Mouse (Mus musculus) midbrain, embryonic 16.5 days (tissue): ENCODE measurements around the gene Cx3cr1. TPM values are rescaled to one million over a fixed set of nuclear protein-coding genes. Genes with fewer than 3 reads are reported as not detected.

Source experiments
- ATAC-seq: fragments of 200-750 bp; cut with Nextera tagmentation; 2 replicates; pipeline ENCODE4 v1.8.0; 2017; ENCODE audit warnings: moderate TSS enrichment
- H3K27ac ChIP-seq: fragments of 300-500 bp; sonication (generic); 2 replicates; pipeline ENCODE4 v1.5.1; 2014; ENCODE audit warnings: mild to moderate bottlenecking, low read length, mixed read lengths
- H3K27me3 ChIP-seq: fragments of 300-500 bp; sonication (generic); 2 replicates; pipeline ENCODE4 v1.6.1; 2014; ENCODE audit warnings: low read depth, low read length, mixed read lengths; ENCODE audit not compliant: control insufficient read depth, insufficient read depth
- H3K36me3 ChIP-seq: fragments of 300-500 bp; sonication (generic); 2 replicates; pipeline ENCODE4 v1.6.1; 2014; ENCODE audit warnings: mild to moderate bottlenecking, low read length, moderate library complexity, mixed read lengths; ENCODE audit not compliant: control insufficient read depth, insufficient read depth
- H3K4me1 ChIP-seq: fragments of 300-500 bp; sonication (generic); 2 replicates; pipeline ENCODE4 v1.6.1; 2014; ENCODE audit warnings: mild to moderate bottlenecking, low read length, mixed read lengths; ENCODE audit not compliant: control insufficient read depth, insufficient read depth
- H3K4me2 ChIP-seq: fragments of 300-500 bp; sonication (generic); 2 replicates; pipeline ENCODE4 v1.6.1; 2014; ENCODE audit warnings: mild to moderate bottlenecking, low read length, mixed read lengths
- H3K4me3 ChIP-seq: fragments of 300-500 bp; sonication (generic); 2 replicates; pipeline ENCODE4 v1.5.1; 2014; ENCODE audit warnings: low read depth, mild to moderate bottlenecking, low read length, moderate library complexity, mixed read lengths
- H3K9ac ChIP-seq: fragments of 300-500 bp; sonication (generic); 2 replicates; pipeline ENCODE4 v1.6.1; 2014; ENCODE audit warnings: low read depth, low read length, mixed read lengths
- H3K9me3 ChIP-seq: fragments of 300-500 bp; sonication (generic); replicated peaks from 2 replicates; pipeline ENCODE4 v1.6.1; 2014; ENCODE audit warnings: mild to moderate bottlenecking, low read length, mixed read lengths; ENCODE audit not compliant: control insufficient read depth, poor library complexity, severe bottlenecking
- WGBS: fragments of 180-500 bp; shearing (Covaris S2); extraction: QIAGEN DNeasy Blood & Tissue Kit; methylation state at CpG from one replicate; pipeline ENCODE4 v1.1.7; 2014; 5-methylcytosine and 5-hydroxymethylcytosine counted together
- polyA plus RNA-seq: library from polyadenylated mRNA; unstranded; fragments of >200 nt; fragmentation: Nextera tagmentation; extraction: Ambion mirVana; gene quantifications from 2 replicates; pipeline ENCODE4 v1.2.1, GENCODE M21; 2015

The Cx3cr1 gene
- polyA plus RNA-seq, 1 experiment from 2014 or later = 8.0 TPM

DNA sequence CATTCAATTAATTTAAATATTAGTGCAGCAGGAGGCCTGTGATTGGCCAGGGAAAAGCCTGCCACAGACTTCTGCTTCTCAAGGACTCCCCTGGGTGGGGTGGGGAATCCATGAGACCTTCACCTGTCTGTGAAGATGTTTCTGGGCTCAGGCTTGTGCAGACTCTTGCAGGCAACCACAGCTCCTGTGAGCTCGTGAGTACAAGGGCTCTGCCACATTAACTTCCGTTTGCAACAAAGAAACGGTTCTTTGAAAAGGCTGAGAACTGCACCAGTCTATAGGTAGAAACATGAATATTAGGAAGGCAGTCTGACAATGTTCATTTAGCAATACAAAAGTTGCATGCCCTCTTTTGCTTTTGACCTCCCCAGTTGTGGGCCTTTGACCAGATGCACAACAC is 8.6 kb upstream of the Cx3cr1 start:
- Histone ChIP-seq H3K27ac (no peak overlapping the region), H3K4me2 (no peak overlapping the region)
- 76% methylated on average over 3 of the region's 3 CpGs for WGBS

DNA sequence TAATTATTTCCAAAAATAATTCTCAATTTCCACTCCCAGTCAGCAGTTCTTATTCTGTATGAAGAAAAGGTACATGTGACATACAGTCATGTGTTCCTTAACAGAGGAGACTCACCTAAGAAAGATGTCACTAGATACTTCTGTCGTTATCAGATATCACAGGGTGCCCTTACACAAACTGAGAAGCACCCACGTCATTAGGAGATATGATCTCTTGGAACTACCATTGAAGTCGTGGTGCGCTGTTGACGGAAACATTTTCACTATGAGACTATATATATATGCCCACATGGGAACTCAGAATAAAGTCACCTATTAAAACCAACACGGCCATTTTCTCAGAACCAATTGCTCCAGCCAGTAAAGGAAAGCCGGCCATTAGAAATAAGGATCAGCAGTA is 4.8 kb upstream of the Cx3cr1 start:
- H3K27me3 ChIP-seq = no peaks in the 10 kb centered on the region
- no peak overlapping the region for H3K9ac ChIP-seq
- no peaks in the 10 kb centered on the region for H3K36me3 ChIP-seq
- no peaks in the 10 kb centered on the region for H3K4me1 ChIP-seq
- 88% methylated on average over 7 of the region's 7 CpGs for WGBS
- no peak overlapping the region for H3K4me3 ChIP-seq
- no peak overlapping the region for H3K27ac ChIP-seq
- no peak for ATAC-seq
- H3K9me3 ChIP-seq = no peaks in the 10 kb centered on the region
- H3K4me2 ChIP-seq = no peak overlapping the region

More for the DNA sequence above, 8.6 kb upstream of the Cx3cr1 start:
- Histone ChIP-seq H3K9me3 (no peaks in the 10 kb centered on the region), H3K27me3 (no peaks in the 10 kb centered on the region), H3K4me3 (no peak overlapping the region), H3K4me1 (no peaks in the 10 kb centered on the region), H3K36me3 (no peaks in the 10 kb centered on the region), H3K9ac (no peak overlapping the region)
- ATAC-seq = no peak

DNA sequence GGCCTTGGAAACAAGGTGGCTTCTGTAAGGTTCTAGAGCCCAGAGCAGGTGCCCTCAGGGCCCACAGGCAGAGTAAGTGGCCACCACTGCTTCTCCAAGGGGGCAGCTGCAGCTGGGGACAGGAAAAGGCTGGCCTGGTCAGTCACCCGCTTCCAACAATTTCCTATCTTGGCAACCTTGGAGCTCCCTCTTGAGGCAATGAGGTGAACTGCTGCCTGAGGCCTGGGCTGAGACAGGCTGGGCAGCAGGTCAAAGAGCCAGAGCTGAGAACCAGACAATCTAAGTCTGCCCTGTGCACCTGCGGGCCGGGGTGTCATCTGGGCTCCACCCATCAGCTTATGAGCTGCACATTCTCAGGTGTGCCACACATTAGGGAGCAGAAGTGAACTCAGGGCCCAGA is 3.5 kb upstream of the Cx3cr1 start:
- WGBS = 26% methylated on average over 3 of the region's 3 CpGs
- H3K4me3 ChIP-seq = no peak overlapping the region
- ATAC-seq = no peak
- no peaks in the 10 kb centered on the region for H3K27me3 ChIP-seq
- no peak overlapping the region for H3K27ac ChIP-seq
- H3K4me2 ChIP-seq = no peak overlapping the region
- no peaks in the 10 kb centered on the region for H3K36me3 ChIP-seq
- H3K9ac ChIP-seq = no peak overlapping the region
- H3K9me3 ChIP-seq = no peaks in the 10 kb centered on the region
- no peaks in the 10 kb centered on the region for H3K4me1 ChIP-seq

DNA sequence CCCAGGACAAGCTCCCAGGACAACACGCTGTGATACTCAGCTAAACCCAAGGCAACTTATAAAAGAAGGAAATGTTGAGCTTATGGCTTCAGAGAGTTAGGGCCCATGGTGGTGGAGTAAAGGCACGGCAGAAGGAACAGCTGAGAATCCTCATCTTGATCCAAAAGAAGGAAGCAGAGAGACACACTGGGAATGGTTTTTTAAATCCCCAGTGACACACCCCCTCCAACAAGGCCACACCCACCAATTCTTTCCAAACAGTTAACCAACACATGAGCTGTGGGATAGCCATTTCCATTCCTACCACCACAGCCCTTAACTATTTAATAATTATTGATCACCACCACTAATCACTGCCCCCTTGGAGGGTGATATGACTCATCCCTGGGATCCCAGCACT is 1.6 kb upstream of the Cx3cr1 start:
- Histone ChIP-seq H3K27me3 (no peaks in the 10 kb centered on the region), H3K4me3 (no peak overlapping the region), H3K4me2 (no peak overlapping the region), H3K4me1 (no peaks in the 10 kb centered on the region), H3K36me3 (no peaks in the 10 kb centered on the region), H3K9me3 (no peaks in the 10 kb centered on the region), H3K9ac (no peak overlapping the region), H3K27ac (no peak overlapping the region)
- WGBS = 77% methylated on average over 2 of the region's 2 CpGs
- ATAC-seq = no peak

DNA sequence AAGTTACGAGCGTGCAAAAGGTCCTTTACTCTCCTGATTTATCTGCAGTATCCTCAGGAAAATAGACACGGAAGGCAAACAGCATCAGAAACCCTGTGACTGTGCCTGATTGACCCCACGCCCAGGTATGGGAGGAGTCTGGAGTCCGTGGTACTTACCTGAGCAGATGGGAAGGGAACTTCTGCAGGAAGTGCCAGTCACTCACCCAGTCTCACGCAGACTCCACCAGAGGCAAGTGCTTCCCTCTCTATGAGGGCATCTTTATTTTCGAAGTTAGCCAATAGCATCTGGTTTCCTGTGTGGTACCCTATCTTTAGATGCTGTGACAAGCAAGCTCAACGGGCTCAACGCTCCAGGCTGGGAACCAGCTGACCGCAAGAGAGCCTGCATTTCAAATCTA is 1.6 kb downstream of the Cx3cr1 start:
- Histone ChIP-seq H3K4me1 (no peaks in the 10 kb centered on the region), H3K4me2 (no peak overlapping the region), H3K27me3 (no peaks in the 10 kb centered on the region), H3K9ac (no peak overlapping the region), H3K36me3 (no peaks in the 10 kb centered on the region), H3K4me3 (no peak overlapping the region), H3K9me3 (no peaks in the 10 kb centered on the region), H3K27ac (no peak overlapping the region)
- WGBS = 71% methylated on average over 10 of the region's 10 CpGs
- no peak for ATAC-seq

DNA sequence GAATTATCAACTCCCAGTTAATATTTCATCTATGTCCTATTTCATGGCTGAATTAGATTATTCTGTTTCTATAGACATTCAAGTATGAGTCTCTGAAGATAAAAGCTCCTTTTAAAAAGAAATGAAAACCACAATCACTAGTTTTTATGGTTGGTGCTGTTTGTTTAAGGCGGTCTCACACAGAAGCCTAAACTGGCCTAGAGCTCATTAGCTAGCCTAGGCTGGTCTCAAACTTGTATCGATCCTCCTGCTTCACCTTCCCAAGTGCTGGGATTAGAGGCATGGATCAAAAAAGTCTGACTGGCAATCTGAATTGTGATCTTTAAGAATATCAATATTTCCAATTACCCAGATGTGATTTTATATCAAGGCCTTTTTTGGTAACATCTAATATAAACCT is 2.1 kb downstream of the Cx3cr1 start:
- H3K4me3 ChIP-seq = no peak overlapping the region
- WGBS = 82% methylated on average over 2 of the region's 2 CpGs

DNA sequence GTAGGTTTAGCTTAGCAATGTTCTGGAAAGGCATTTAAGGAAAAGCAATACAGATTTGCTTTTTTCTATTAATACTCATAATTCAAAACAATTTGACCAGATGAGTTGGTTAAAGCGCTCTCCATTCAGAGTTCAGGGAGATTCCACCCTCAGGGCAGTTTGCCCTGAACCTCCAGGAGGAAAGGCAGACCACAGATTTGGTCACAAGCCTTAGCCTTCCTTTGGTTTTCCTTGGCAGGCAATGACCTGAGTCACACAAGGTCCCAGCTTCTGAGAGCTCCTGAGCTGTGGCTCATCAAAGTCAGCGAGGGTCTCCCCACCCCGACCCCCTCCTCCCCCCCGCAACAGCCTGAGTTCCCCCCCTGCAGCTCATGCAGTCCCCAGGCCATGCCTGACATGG is 5.4 kb downstream of the Cx3cr1 start:
- Histone ChIP-seq H3K4me1 (no peaks in the 10 kb centered on the region), H3K9me3 (no peaks in the 10 kb centered on the region), H3K4me2 (no peak overlapping the region), H3K27me3 (no peaks in the 10 kb centered on the region), H3K36me3 (no peaks in the 10 kb centered on the region), H3K9ac (no peak overlapping the region), H3K27ac (no peak overlapping the region), H3K4me3 (no peak overlapping the region)
- 76% methylated on average over 4 of the region's 4 CpGs for WGBS
- ATAC-seq = no peak

More for the DNA sequence above, 2.1 kb downstream of the Cx3cr1 start:
- Histone ChIP-seq H3K27ac (no peak overlapping the region), H3K9ac (no peak overlapping the region), H3K27me3 (no peaks in the 10 kb centered on the region), H3K4me1 (no peaks in the 10 kb centered on the region), H3K9me3 (no peaks in the 10 kb centered on the region), H3K4me2 (no peak overlapping the region), H3K36me3 (no peaks in the 10 kb centered on the region)
- ATAC-seq = no peak

DNA sequence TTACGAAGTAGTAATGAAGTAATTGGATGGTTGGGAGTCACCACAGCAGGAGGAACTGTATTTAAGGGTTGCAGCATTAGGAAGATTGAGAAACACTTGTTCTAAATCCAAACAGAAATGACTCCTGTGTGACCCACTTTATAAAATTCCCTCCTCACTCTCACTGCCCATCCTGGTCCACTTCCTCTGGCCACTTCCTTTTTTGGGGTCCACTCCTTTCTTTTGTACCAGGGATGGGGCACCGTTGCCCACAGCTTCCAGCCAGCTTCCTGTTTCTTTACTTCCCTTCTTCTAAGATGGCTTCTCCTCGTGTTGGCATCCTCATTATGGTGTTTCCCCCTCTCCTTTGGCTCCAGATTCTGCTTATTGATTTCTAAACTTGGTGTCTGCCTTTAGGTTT is 10.9 kb downstream of the Cx3cr1 start:
- 78% methylated on average over 3 of the region's 3 CpGs for WGBS

DNA sequence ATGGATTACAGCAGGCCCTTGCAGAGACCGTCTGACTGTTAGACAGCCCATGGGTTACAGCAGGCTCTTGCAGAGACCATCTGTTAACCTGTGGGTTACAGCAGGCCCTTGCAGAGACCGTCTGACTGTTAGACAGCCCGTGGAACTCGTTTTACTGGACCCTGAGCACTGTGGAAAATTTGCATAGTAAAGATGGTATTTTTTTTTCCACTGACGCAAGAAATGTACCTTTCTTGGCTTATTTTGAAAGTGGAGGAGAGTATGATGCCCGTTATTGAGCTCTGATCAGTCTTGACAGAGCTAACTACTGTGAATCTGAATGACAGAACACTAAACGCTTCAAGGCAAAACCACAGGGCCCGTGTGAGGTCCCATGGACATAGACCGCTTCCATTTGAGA is 13.5 kb downstream of the Cx3cr1 start:
- Histone ChIP-seq H3K27me3 (no peaks in the 10 kb centered on the region), H3K27ac (no peak overlapping the region), H3K9me3 (no peaks in the 10 kb centered on the region), H3K4me3 (no peak overlapping the region), H3K36me3 (no peaks in the 10 kb centered on the region), H3K9ac (no peak overlapping the region), H3K4me2 (no peak overlapping the region), H3K4me1 (no peaks in the 10 kb centered on the region)
- no peak for ATAC-seq
- 82% methylated on average over 9 of the region's 9 CpGs for WGBS

More for the DNA sequence above, 10.9 kb downstream of the Cx3cr1 start:
- Histone ChIP-seq H3K9me3 (no peaks in the 10 kb centered on the region), H3K36me3 (no peaks in the 10 kb centered on the region), H3K4me3 (no peak overlapping the region), H3K27ac (no peak overlapping the region), H3K27me3 (no peaks in the 10 kb centered on the region), H3K4me2 (no peak overlapping the region), H3K4me1 (no peaks in the 10 kb centered on the region), H3K9ac (no peak overlapping the region)
- no peak for ATAC-seq
